Mouse (Mus musculus): ENCODE results near the gene Snw1. TPM values are rescaled to one million over a fixed set of nuclear protein-coding genes. Genes with fewer than 3 reads are reported as not detected.
"Not testable (repeated sequence)": the region's sequence is repeated elsewhere in the genome, so short reads cannot be mapped to it uniquely, and the experiment has no call there.

Gene Snw1
- 103 and 106 TPM in 2 replicates for polyA plus RNA-seq (2015; fragmentation: Nextera tagmentation; extraction: Ambion mirVana)

GRCm38 (mm10) chr12:87471964-87472786 lies at the start of gene Snw1:
Gene Snw1, minus strand, starts transcription at chr12:87472274.
- peak within 1 kb of the TSS; percentile 91 for H3K27ac ChIP-seq
- 3% methylated on average over 45 of the region's 45 CpGs for WGBS
- H3K4me1 ChIP-seq, result peaks cover 13% of the 10 kb centered on the region
- H3K36me3 ChIP-seq (replicated peaks), result peaks cover 5% of the 10 kb centered on the region; the same call in 1 of the 2 replicates
- H3K9ac ChIP-seq, result peak within 1 kb of the TSS; percentile 81
- H3K9me3 ChIP-seq, result no peaks in the 10 kb centered on the region
- peak; percentile 97 for ATAC-seq (replicated peaks)
- H3K27me3 ChIP-seq (replicated peaks), result no peaks in the 10 kb centered on the region
- peak within 1 kb of the TSS; percentile 65 for H3K4me2 ChIP-seq
- peak within 1 kb of the TSS; percentile 74 for H3K4me3 ChIP-seq

DNA sequence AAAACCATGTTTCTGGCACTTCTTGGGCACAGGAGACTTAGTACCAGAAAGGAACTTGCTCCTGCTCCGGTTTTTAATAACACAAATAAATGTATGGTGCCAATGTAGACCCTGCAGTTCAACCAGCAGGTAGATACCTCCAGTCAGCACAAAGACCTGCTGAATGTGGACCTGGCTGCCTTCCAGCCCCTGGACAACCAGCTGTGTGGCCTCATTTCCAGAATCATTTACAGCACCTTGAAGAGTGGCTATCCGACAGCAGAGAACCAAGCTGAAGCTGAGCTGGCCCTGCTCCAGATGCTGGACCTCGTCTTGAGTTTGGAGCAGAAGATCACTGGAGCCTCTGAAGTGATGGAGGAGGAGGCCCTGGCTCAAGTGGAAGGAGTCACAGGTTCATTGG lies 47.5 kb upstream of the Snw1 start:
- H3K36me3 ChIP-seq (replicated peaks); H3K4me2 ChIP-seq; H3K4me3 ChIP-seq; ATAC-seq (replicated peaks); H3K27me3 ChIP-seq (replicated peaks); H3K9me3 ChIP-seq; H3K27ac ChIP-seq; H3K4me1 ChIP-seq; H3K9ac ChIP-seq: not testable (repeated sequence)
- whole genome bisulfite sequencing, result 67% methylated on average over 3 of the region's 3 CpGs

DNA sequence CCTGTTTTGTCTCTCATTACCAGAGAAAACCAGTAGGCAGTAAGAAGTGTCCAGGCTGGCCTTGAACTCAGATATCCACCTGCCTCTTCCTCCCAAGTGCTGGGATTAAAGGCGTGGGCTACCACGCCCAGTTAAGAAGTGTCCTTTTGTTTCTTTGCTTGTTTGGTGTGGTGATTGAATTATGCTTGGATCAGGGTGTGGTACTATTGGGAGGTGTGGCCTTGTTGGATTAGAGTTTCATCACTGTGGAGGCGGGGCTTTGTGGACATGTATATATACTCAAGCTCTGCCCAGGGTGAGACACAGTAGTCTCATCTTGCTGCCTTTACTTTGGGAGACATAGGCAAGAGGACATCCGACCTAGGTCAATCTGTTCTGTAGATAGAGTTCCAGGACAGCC lies 41.9 kb upstream of the Snw1 start, which contains the start of gene Gm8300:
Gene Gm8300, plus strand, starts transcription at position 301 of the 400 bp plus-strand sequence.
- not testable (repeated sequence) for H3K4me3 ChIP-seq; ATAC-seq (replicated peaks); H3K27me3 ChIP-seq (replicated peaks); H3K9ac ChIP-seq; H3K27ac ChIP-seq; H3K4me2 ChIP-seq; H3K36me3 ChIP-seq (replicated peaks); H3K4me1 ChIP-seq; H3K9me3 ChIP-seq
- WGBS, result 84% methylated on average over 4 of the region's 4 CpGs

GRCm38 (mm10) chr12:87494421-87494820 lies 22.3 kb upstream of the Snw1 start, which contains the start of gene Gm5788:
Gene Gm5788, plus strand, starts transcription at chr12:87494721.
- H3K36me3 ChIP-seq (replicated peaks); H3K27ac ChIP-seq; H3K9ac ChIP-seq; H3K27me3 ChIP-seq (replicated peaks); H3K4me2 ChIP-seq; H3K4me3 ChIP-seq; H3K4me1 ChIP-seq; ATAC-seq (replicated peaks); H3K9me3 ChIP-seq: not testable (repeated sequence)
- WGBS, result 94% methylated on average over 3 of the region's 3 CpGs

- not testable (repeated sequence) for H3K9ac ChIP-seq; H3K4me1 ChIP-seq; ATAC-seq (replicated peaks); H3K4me2 ChIP-seq; H3K36me3 ChIP-seq (replicated peaks); H3K27ac ChIP-seq; H3K4me3 ChIP-seq; H3K27me3 ChIP-seq (replicated peaks); H3K9me3 ChIP-seq
- WGBS, result 64% methylated on average over 2 of the region's 2 CpGs
Observed at GRCm38 (mm10) chr12:87488683-87489082, 16.6 kb upstream of the Snw1 start.

DNA sequence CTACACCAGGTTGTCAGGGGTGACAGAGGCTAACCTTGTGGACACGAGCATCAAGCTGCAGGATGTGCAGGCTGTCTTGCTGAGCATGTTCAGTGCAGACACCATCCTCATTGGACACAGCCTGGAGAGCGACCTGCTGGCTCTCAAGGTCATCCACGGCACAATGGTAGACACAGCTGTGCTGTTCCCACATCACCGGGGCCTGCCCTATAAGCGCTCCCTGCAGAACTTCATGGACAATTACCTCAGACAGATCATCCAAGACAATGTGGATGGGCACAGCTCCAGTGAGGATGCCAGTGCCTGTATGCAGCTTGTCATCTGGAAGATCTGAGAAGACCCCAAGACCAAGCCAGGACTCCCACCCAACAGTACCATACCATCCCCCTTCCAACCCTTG lies 10.4 kb upstream of the Snw1 start:
- H3K4me1 ChIP-seq; H3K36me3 ChIP-seq (replicated peaks); H3K27ac ChIP-seq; H3K27me3 ChIP-seq (replicated peaks); H3K9ac ChIP-seq; H3K9me3 ChIP-seq; H3K4me3 ChIP-seq; ATAC-seq (replicated peaks); H3K4me2 ChIP-seq: not testable (repeated sequence)
- 92% methylated on average over 5 of the region's 5 CpGs for WGBS

DNA sequence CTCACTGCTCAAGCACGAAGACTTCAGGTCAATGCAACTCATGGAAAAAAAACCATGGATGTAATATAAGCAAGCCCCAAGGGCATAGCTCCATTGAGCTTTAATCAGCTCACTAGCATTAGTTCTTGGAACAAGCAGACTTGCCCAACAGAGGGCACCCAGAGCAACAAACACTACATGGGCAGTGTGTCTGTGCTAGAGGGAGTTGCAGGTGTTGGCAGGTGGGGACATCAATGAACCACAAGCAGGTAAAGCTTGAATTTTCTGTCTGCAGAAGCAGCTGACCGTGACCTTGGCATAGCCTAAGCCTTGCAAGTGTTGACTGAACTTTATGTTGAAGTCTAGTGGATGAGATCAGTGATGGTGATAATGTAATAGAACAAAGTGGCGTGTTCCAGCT lies 2.7 kb upstream of the Snw1 start:
- Histone ChIP-seq H3K4me3 (no peak overlapping the region), H3K4me1 (peaks cover 13% of the 10 kb centered on the region), H3K4me2 (no peak overlapping the region), H3K9ac (no peak overlapping the region), H3K9me3 (no peaks in the 10 kb centered on the region), H3K36me3 (replicated peaks) (no peaks in the 10 kb centered on the region), H3K27me3 (replicated peaks) (no peaks in the 10 kb centered on the region), H3K27ac (no peak overlapping the region)
- no peak for ATAC-seq (replicated peaks)
- 86% methylated on average over 3 of the region's 3 CpGs for WGBS

DNA sequence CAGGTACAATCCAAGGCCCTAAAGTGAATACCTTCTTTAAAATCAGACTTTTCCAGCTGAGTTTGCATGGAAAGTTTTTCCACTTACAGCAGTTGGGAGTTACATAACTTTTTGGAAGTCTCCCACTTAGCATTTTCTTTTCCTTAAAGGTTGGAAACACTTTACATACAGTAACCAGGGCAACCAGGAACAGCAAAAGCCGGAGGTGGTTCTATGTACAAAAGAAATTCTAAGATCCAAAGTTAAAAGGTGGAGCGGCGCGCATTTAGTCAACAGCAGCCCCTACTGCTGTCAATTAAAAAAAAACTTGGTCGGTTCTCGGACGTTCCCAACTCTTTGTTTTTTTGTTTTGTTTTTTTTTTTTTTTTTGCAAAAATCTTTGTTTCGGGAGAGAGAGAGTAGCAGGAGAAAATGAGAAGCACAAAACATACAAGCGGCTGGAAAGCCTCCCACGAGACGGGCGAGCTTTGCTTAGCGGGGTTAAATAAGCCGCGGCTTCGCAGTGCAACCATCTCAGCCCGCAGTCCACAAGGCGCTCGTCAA lies 582 bp downstream of the Snw1 start:
- no peak for ATAC-seq (replicated peaks)
- H3K9ac ChIP-seq, result peak overlapping the region; percentile 81
- no peaks in the 10 kb centered on the region for H3K27me3 ChIP-seq (replicated peaks)
- peak overlapping the region; percentile 65 for H3K4me2 ChIP-seq
- WGBS, result under 1% methylated on average over 19 of the region's 19 CpGs
- H3K4me1 ChIP-seq, result peaks cover 13% of the 10 kb centered on the region
- peak overlapping the region; percentile 74 for H3K4me3 ChIP-seq
- H3K9me3 ChIP-seq, result no peaks in the 10 kb centered on the region
- peak overlapping the region; percentile 91 for H3K27ac ChIP-seq
- peaks cover 10% of the 10 kb centered on the region; the same call in 1 of the 2 replicates for H3K36me3 ChIP-seq (replicated peaks)

DNA sequence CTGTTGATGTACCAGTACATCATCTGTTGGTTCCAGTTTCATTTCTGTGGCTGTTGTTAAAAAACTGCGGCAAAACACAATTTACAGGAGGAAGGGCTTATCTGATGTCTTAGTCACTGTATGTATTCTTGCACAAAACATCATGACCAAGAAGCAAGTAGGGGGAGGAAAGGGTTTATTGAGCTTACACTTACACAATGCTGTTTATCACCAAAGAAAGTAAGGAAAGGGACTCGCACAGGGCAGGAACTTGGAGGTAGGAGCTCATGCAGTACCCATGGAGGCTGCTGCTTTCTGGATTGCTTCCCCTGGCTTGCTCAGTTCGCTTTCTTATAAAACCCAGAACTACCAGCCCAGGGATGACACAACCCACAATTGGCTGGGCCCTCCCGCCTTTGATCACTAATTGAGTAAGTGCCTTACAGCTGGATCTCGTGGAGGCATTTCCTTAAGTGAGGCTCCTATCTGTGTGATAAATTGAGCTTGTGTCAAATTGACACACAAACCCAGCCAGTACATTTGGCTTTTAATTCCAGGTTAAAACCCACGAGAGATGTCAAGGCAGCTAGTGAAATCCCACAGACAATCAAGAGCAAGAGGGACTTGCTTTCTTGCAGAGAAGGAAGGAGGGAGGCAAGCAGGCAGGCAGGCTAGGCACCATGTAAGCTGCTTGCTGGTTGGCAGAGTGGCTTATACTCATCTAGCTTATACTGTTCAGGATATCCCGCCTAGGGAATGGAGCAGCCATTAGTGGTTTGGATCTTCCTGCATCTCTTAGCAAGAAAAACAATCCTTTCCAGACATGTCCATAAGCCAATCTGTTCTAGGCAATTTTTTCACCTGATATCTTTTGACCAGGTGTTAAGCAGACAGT lies 1.6 kb downstream of the Snw1 start:
- Histone ChIP-seq H3K27me3 (replicated peaks) (no peaks in the 10 kb centered on the region), H3K27ac (no peak overlapping the region), H3K9ac (no peak overlapping the region; the same call in 1 of the 2 replicates), H3K4me2 (peak overlapping the region; percentile 65), H3K9me3 (no peaks in the 10 kb centered on the region), H3K4me1 (peaks cover 16% of the 10 kb centered on the region), H3K36me3 (replicated peaks) (peaks cover 10% of the 10 kb centered on the region; the same call in 1 of the 2 replicates), H3K4me3 (peak overlapping the region; percentile 74; the same call in 1 of the 2 replicates)
- 81% methylated on average over 7 of the region's 7 CpGs for WGBS
- no peak for ATAC-seq (replicated peaks)

- H3K4me1 ChIP-seq, result peaks cover 3% of the 10 kb centered on the region; the same call in 1 of the 2 replicates
- H3K4me3 ChIP-seq, result no peak overlapping the region
- no peak for ATAC-seq (replicated peaks)
- H3K36me3 ChIP-seq (replicated peaks), result peaks cover 51% of the 10 kb centered on the region
- no peak overlapping the region for H3K9ac ChIP-seq
- no peaks in the 10 kb centered on the region for H3K27me3 ChIP-seq (replicated peaks)
- H3K4me2 ChIP-seq, result no peak overlapping the region
- WGBS, result 96% methylated on average over 6 of the region's 6 CpGs
- H3K9me3 ChIP-seq, result no peaks in the 10 kb centered on the region
- H3K27ac ChIP-seq, result no peak overlapping the region
Observed at GRCm38 (mm10) chr12:87464678-87465297, 7.3 kb downstream of the Snw1 start.

DNA sequence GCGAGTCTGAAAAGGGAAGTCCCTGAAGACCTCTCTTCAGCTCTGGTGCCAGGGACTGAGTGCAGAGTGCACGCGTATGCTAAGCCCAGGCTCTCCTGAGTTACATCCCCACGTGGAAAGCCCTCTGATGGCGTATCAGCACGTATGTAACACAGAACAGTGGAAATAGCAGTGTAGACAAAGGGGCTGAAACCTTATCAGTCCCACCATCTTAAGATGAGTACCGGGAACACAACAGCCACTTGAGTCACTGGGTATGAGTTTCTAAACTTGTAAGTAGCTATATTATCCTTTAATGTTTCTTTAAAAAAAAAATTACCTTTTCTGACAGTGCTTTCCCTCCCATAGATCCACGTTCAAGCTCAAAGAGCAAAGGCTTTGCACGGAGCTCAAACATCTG lies 22.6 kb downstream of the Snw1 start:
- Histone ChIP-seq H3K4me2 (no peak overlapping the region), H3K27ac (no peak overlapping the region), H3K9me3 (no peaks in the 10 kb centered on the region), H3K36me3 (replicated peaks) (peaks cover 68% of the 10 kb centered on the region), H3K4me1 (peaks cover 7% of the 10 kb centered on the region), H3K27me3 (replicated peaks) (no peaks in the 10 kb centered on the region), H3K4me3 (no peak overlapping the region), H3K9ac (no peak overlapping the region)
- 89% methylated on average over 9 of the region's 9 CpGs for WGBS
- no peak for ATAC-seq (replicated peaks)

GRCm38 (mm10) chr12:87444211-87444610 lies 27.9 kb downstream of the Snw1 start:
- 4% methylated on average over 16 of the region's 16 CpGs for WGBS
- H3K27ac ChIP-seq, result no peak overlapping the region
- H3K36me3 ChIP-seq (replicated peaks), result peaks cover 29% of the 10 kb centered on the region
- H3K27me3 ChIP-seq (replicated peaks), result no peaks in the 10 kb centered on the region
- no peaks in the 10 kb centered on the region for H3K9me3 ChIP-seq
- peak overlapping the region; percentile 97 for H3K9ac ChIP-seq
- H3K4me3 ChIP-seq, result peak overlapping the region; percentile 100
- H3K4me2 ChIP-seq, result peak overlapping the region; percentile 63
- peaks cover 23% of the 10 kb centered on the region for H3K4me1 ChIP-seq
- ATAC-seq (replicated peaks), result no peak

All from midbrain, embryonic 15.5 days (tissue).